Mouse (Mus musculus) erythroblast, embryonic 14.5 days (primary cell): ENCODE results near the gene Rft1. TPM values are rescaled to one million over a fixed set of nuclear protein-coding genes. Genes with fewer than 3 reads are reported as not detected.

Experiments
- H3K27me3 ChIP-seq: 2 replicates; pipeline ENCODE4 v1.6.1; 2012; ENCODE audit warnings: inconsistent platforms; ENCODE audit not compliant: control insufficient read depth
- H3K36me3 ChIP-seq: 2 replicates; pipeline ENCODE4 v1.6.1; 2012; ENCODE audit warnings: mild to moderate bottlenecking, inconsistent platforms; ENCODE audit not compliant: control insufficient read depth
- H3K4me1 ChIP-seq: 2 replicates; pipeline ENCODE4 v1.6.1; 2012; ENCODE audit warnings: inconsistent platforms; ENCODE audit not compliant: control insufficient read depth
- H3K4me3 ChIP-seq: replicated peaks from 2 replicates; pipeline ENCODE3; 2012; ENCODE audit warnings: moderate library complexity, mild to moderate bottlenecking, inconsistent platforms
- H3K9me3 ChIP-seq: 2 replicates; pipeline ENCODE4 v1.6.1; 2012; ENCODE audit warnings: low read length, inconsistent platforms, mixed read lengths; ENCODE audit not compliant: control insufficient read depth
- GATA1 ChIP-seq: IDR thresholded peaks from 2 replicates; pipeline ENCODE4 v1.6.1; 2012; ENCODE audit warnings: low read length, inconsistent platforms, mixed read lengths
- TAL1 ChIP-seq: IDR thresholded peaks from 3 replicates; pipeline ENCODE4 v1.6.1; 2012; ENCODE audit warnings: low read length, inconsistent platforms, mixed read lengths
- polyA plus RNA-seq: library from polyadenylated mRNA; stranded (reverse); fragments of >175 nt; gene quantifications from 2 replicates; pipeline ENCODE4 v1.2.3, GENCODE M21; 2012

Rft1 gene
- polyA plus RNA-seq, 1 experiment = 0.05 TPM

- H3K9me3 ChIP-seq = no peaks in the 10 kb centered on the region
- peaks cover 16% of the 10 kb centered on the region for H3K27me3 ChIP-seq
- TF ChIP-seq GATA1 = no peak
- TF ChIP-seq TAL1 = no peak
- H3K4me1 ChIP-seq = peaks cover 35% of the 10 kb centered on the region
- H3K4me3 ChIP-seq = peak overlapping the region; percentile 75
- H3K36me3 ChIP-seq = no peaks in the 10 kb centered on the region
These were observed 27.1 kb upstream of the Rft1 start for GRCm38 (mm10) chr14:30626756-30627742.

- peaks cover 35% of the 10 kb centered on the region for H3K4me1 ChIP-seq
These were observed 25.9 kb upstream of the Rft1 start for GRCm38 (mm10) chr14:30628235-30628634.

GRCm38 (mm10) chr14:30629839-30630238, 24.3 kb upstream of the Rft1 start:
- no peak for TF ChIP-seq GATA1
- no peak for TF ChIP-seq TAL1
- no peaks in the 10 kb centered on the region for H3K9me3 ChIP-seq
- no peaks in the 10 kb centered on the region for H3K36me3 ChIP-seq
- peaks cover 19% of the 10 kb centered on the region for H3K4me1 ChIP-seq
- peaks cover 16% of the 10 kb centered on the region for H3K27me3 ChIP-seq
- no peak overlapping the region for H3K4me3 ChIP-seq

More at GRCm38 (mm10) chr14:30628235-30628634, 25.9 kb upstream of the Rft1 start:
- H3K9me3 ChIP-seq = no peaks in the 10 kb centered on the region
- H3K36me3 ChIP-seq = no peaks in the 10 kb centered on the region
- H3K4me3 ChIP-seq = no peak overlapping the region
- TF ChIP-seq GATA1 (no peak), TAL1 (no peak)
- H3K27me3 ChIP-seq = peaks cover 16% of the 10 kb centered on the region

GRCm38 (mm10) chr14:30630811-30631576, 23.2 kb upstream of the Rft1 start:
- peaks cover 10% of the 10 kb centered on the region for H3K27me3 ChIP-seq
- H3K4me1 ChIP-seq = peaks cover 7% of the 10 kb centered on the region
- no peaks in the 10 kb centered on the region for H3K9me3 ChIP-seq
- H3K4me3 ChIP-seq = no peak overlapping the region
- no peaks in the 10 kb centered on the region for H3K36me3 ChIP-seq
- no peak for TF ChIP-seq GATA1
- no peak for TF ChIP-seq TAL1

GRCm38 (mm10) chr14:30631834-30632233, 22.3 kb upstream of the Rft1 start:
- TF ChIP-seq GATA1 (no peak), TAL1 (no peak)
- Histone ChIP-seq H3K4me3 (no peak overlapping the region), H3K9me3 (no peaks in the 10 kb centered on the region), H3K27me3 (peaks cover 3% of the 10 kb centered on the region; the same call in 1 of the 2 replicates), H3K36me3 (no peaks in the 10 kb centered on the region), H3K4me1 (no peaks in the 10 kb centered on the region; the same call in 1 of the 2 replicates)

GRCm38 (mm10) chr14:30633708-30634107, 20.5 kb upstream of the Rft1 start:
- H3K36me3 ChIP-seq = no peaks in the 10 kb centered on the region
- no peaks in the 10 kb centered on the region for H3K9me3 ChIP-seq
- H3K4me3 ChIP-seq = no peak overlapping the region
- no peak for TF ChIP-seq TAL1
- H3K4me1 ChIP-seq = no peaks in the 10 kb centered on the region
- H3K27me3 ChIP-seq = peaks cover 5% of the 10 kb centered on the region; the same call in 1 of the 2 replicates

GRCm38 (mm10) chr14:30634418-30634817, 19.7 kb upstream of the Rft1 start:
- Histone ChIP-seq H3K4me1 (no peaks in the 10 kb centered on the region), H3K4me3 (no peak overlapping the region), H3K9me3 (no peaks in the 10 kb centered on the region), H3K36me3 (no peaks in the 10 kb centered on the region), H3K27me3 (peaks cover 6% of the 10 kb centered on the region; the same call in 1 of the 2 replicates)
- TF ChIP-seq TAL1 (no peak), GATA1 (no peak)

GRCm38 (mm10) chr14:30635219-30635910, 18.8 kb upstream of the Rft1 start:
- H3K4me1 ChIP-seq = no peaks in the 10 kb centered on the region
- no peaks in the 10 kb centered on the region for H3K36me3 ChIP-seq
- TF ChIP-seq GATA1 = no peak
- no peak for TF ChIP-seq TAL1
- H3K27me3 ChIP-seq = 0 out of 2 replicates have a peak, but pooled peaks cover 2% of the 10 kb centered on the region
- H3K9me3 ChIP-seq = no peaks in the 10 kb centered on the region
- no peak overlapping the region for H3K4me3 ChIP-seq
